Mouse (Mus musculus): ENCODE results near the gene Srgap3.

DNA sequence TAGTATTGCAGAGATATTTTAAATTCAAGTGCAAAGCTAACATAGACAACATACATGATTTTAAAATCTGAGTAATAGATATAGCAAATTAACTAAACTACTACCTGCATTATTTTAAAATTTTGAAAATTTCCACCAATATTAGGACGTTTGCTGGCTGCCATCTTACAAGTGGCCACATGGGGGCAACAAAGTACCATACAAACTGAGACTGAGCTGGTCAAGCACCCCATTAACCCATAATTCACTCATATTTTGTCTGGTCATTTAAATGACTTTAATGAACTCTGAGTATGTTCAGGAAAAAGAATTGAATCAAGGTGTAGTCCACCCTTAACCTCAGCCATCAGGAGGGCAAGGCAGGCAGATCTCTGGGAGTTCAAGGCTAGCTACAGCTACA lies 246.7 kb downstream of the Srgap3 start:
- peak; percentile 96 for TF ChIP-seq CTCF (conservative IDR thresholded peaks at IDR 0.05; ENCODE audit: low read length)
- TF ChIP-seq NANOG (IDR thresholded peaks at IDR 0.05; ENCODE audit: borderline replicate concordance, low read length) = no peak

Data from E14TG2a.4 (cell line).